Mouse (Mus musculus): ENCODE data around the gene Myadm.

DNA sequence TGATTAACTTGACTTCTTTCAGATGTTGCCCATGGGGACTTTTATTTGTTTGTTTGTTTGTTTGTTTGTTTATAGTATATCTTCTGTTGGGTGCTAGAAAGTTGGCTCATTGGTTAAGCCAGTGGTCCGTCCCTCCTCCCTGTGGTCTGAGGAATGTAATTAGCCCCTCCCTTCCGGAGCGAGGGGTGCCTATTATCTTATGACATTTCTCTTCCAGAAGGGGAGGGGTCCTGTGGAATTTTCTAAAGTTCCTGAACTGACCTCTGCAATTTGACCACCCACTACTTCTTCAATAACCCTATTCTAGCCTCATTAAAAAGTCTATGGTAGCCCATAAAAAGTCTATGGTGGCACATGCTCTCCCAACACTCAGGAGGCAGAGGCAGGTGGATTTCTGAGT lies 21.6 kb upstream of the Myadm start:
- no peak for TF ChIP-seq CTCF (IDR thresholded peaks at IDR 0.05; ENCODE audit: insufficient read depth, low read depth, low read length)
- TF ChIP-seq POLR2A (IDR thresholded peaks at IDR 0.05; ENCODE audit: insufficient read depth, low read depth, low read length): no peak
